Mouse (Mus musculus) myocyte (in vitro differentiated cells): Measurements from ENCODE around the gene Mrpl2. TPM values are rescaled to one million over a fixed set of nuclear protein-coding genes. Genes with fewer than 3 reads are reported as not detected.

Source experiments
- H3K27me3 ChIP-seq: one replicate; pipeline ENCODE4 v1.6.1; 2011; ENCODE audit not compliant: control insufficient read depth, insufficient read depth, insufficient read length
- H3K36me3 ChIP-seq: one replicate; pipeline ENCODE4 v1.6.1; 2011; ENCODE audit not compliant: control insufficient read depth, insufficient read depth
- H3K4me2 ChIP-seq: one replicate; pipeline ENCODE4 v1.6.1; 2011; ENCODE audit warnings: low read depth, control low read depth
- H3K4me3 ChIP-seq: one replicate; pipeline ENCODE4 v1.5.1; 2011; ENCODE audit warnings: mild to moderate bottlenecking, control low read depth, moderate library complexity
- H3K79me2 ChIP-seq: one replicate; pipeline ENCODE4 v1.6.1; 2011; ENCODE audit not compliant: control insufficient read depth, insufficient read depth
- H3ac ChIP-seq: one replicate; pipeline ENCODE4 v1.6.1; 2011; ENCODE audit not compliant: control insufficient read depth, insufficient read length
- CEBPB ChIP-seq: IDR thresholded peaks from 2 replicates; pipeline ENCODE4 v1.6.1; 2011; ENCODE audit warnings: mild to moderate bottlenecking, moderate library complexity; ENCODE audit not compliant: poor library complexity, insufficient read depth, severe bottlenecking
- E2F4 ChIP-seq: IDR thresholded peaks from one replicate; pipeline ENCODE4 v1.6.1; 2011; ENCODE audit warnings: mild to moderate bottlenecking, control low read depth, moderate library complexity; ENCODE audit not compliant: insufficient read depth
- MAX ChIP-seq: IDR thresholded peaks from one replicate; pipeline ENCODE4 v1.6.1; 2011; ENCODE audit warnings: low read depth, mild to moderate bottlenecking, control low read depth
- MYOD1 ChIP-seq, 3 experiments: IDR thresholded peaks; one replicate each; pipeline ENCODE4 v1.6.1; 2011; ENCODE audit warnings: control low read depth in 2 of 3, low read depth in 2 of 3, mild to moderate bottlenecking in 2 of 3, moderate library complexity in 1 of 3; ENCODE audit not compliant: insufficient read length in 2 of 3, control insufficient read depth in 1 of 3
- MYOG ChIP-seq, 3 experiments: IDR thresholded peaks; one replicate each; pipeline ENCODE4 v1.6.1; 2011; ENCODE audit warnings: control low read depth in 2 of 3, low read depth in 2 of 3, mild to moderate bottlenecking in 2 of 3; ENCODE audit not compliant: insufficient read length in 2 of 3, control insufficient read depth in 1 of 3, insufficient read depth in 1 of 3
- POLR2A ChIP-seq: IDR thresholded peaks from one replicate; pipeline ENCODE4 v1.6.1; 2011; ENCODE audit warnings: low read depth, mild to moderate bottlenecking, control low read depth, moderate library complexity; ENCODE audit not compliant: insufficient read length
- POLR2AphosphoS2 ChIP-seq: IDR thresholded peaks from one replicate; pipeline ENCODE4 v1.6.1; 2011; ENCODE audit warnings: low read depth, control low read depth; ENCODE audit not compliant: insufficient read length
- REST ChIP-seq: IDR thresholded peaks from one replicate; pipeline ENCODE4 v1.6.1; 2011; ENCODE audit warnings: mild to moderate bottlenecking, control low read depth, moderate library complexity; ENCODE audit not compliant: insufficient read depth, insufficient read length
- SRF ChIP-seq: IDR thresholded peaks from one replicate; pipeline ENCODE4 v1.6.1; 2011; ENCODE audit warnings: low read depth; ENCODE audit not compliant: control insufficient read depth, insufficient read length
- TCF12 ChIP-seq: IDR thresholded peaks from one replicate; pipeline ENCODE4 v1.6.1; 2011; ENCODE audit warnings: mild to moderate bottlenecking, control low read depth; ENCODE audit not compliant: poor library complexity, insufficient read depth, severe bottlenecking
- TCF3 ChIP-seq: IDR thresholded peaks from one replicate; pipeline ENCODE4 v1.6.1; 2011; ENCODE audit warnings: low read depth, control low read depth; ENCODE audit not compliant: insufficient read length
- USF1 ChIP-seq: IDR thresholded peaks from one replicate; pipeline ENCODE4 v1.6.1; 2011; ENCODE audit warnings: low read depth, mild to moderate bottlenecking, control low read depth, moderate library complexity
- polyA plus RNA-seq: library from polyadenylated mRNA; unstranded; fragments of >200 nt; fragmentation: generic; extraction: Trizol; gene quantifications from one replicate; pipeline ENCODE4 v1.2.1, GENCODE M21; 2012; ENCODE audit warnings: missing spikeins

Gene Mrpl2
- polyA plus RNA-seq, 1 experiment: 248 TPM

GRCm38 (mm10) chr17:46694517-46695063 is 48.6 kb downstream of the Mrpl2 start:
- no peak for TF ChIP-seq TCF12
- TF ChIP-seq SRF: no peak
- no peak for TF ChIP-seq POLR2AphosphoS2
- TF ChIP-seq MYOG (IDR thresholded peaks at IDR 0.05; ENCODE audit: control insufficient read depth in 1 of 3, insufficient read depth in 1 of 3, insufficient read length in 2 of 3, low read depth in 2 of 3): no peak
- TF ChIP-seq REST: no peak
- no peak for TF ChIP-seq MAX
- no peak for TF ChIP-seq MYOD1 (IDR thresholded peaks at IDR 0.05; ENCODE audit: control insufficient read depth in 1 of 3, insufficient read length in 2 of 3, low read depth in 2 of 3)
- no peak for TF ChIP-seq POLR2A
- no peak for TF ChIP-seq TCF3
- no peak for TF ChIP-seq USF1
- no peak for TF ChIP-seq CEBPB
- no peak overlapping the region for H3K4me2 ChIP-seq
- H3K4me3 ChIP-seq: no peak overlapping the region
- H3K27me3 ChIP-seq: no peaks in the 10 kb centered on the region
- H3ac ChIP-seq: no peak overlapping the region
- H3K79me2 ChIP-seq: peaks cover 24% of the 10 kb centered on the region
- no peaks in the 10 kb centered on the region for H3K36me3 ChIP-seq

GRCm38 (mm10) chr17:46698515-46698914 is 52.5 kb downstream of the Mrpl2 start:
- peak overlapping the region; percentile 59 for H3K4me2 ChIP-seq
- no peak overlapping the region for H3K4me3 ChIP-seq
- H3K27me3 ChIP-seq: no peaks in the 10 kb centered on the region
- no peak overlapping the region for H3ac ChIP-seq
- H3K79me2 ChIP-seq: peaks cover 48% of the 10 kb centered on the region
- no peak for TF ChIP-seq TCF3
- no peak for TF ChIP-seq CEBPB
- no peak for TF ChIP-seq POLR2AphosphoS2
- peak in 1 of 3 experiments; percentile 55 for TF ChIP-seq MYOG (IDR thresholded peaks at IDR 0.05; ENCODE audit: control insufficient read depth in 1 of 3, insufficient read depth in 1 of 3, insufficient read length in 2 of 3, low read depth in 2 of 3)
- no peak for TF ChIP-seq E2F4
- no peaks in the 10 kb centered on the region for H3K36me3 ChIP-seq

GRCm38 (mm10) chr17:46699245-46699644 is 53.2 kb downstream of the Mrpl2 start:
- Histone ChIP-seq H3K27me3 (no peaks in the 10 kb centered on the region), H3K36me3 (no peaks in the 10 kb centered on the region), H3K79me2 (peaks cover 55% of the 10 kb centered on the region), H3K4me2 (no peak overlapping the region), H3K4me3 (no peak overlapping the region), H3ac (no peak overlapping the region)
- TF ChIP-seq MAX (no peak), MYOD1 (IDR thresholded peaks at IDR 0.05; ENCODE audit: control insufficient read depth in 1 of 3, insufficient read length in 2 of 3, low read depth in 2 of 3) (no peak), CEBPB (no peak), POLR2A (no peak), REST (no peak), POLR2AphosphoS2 (no peak), SRF (no peak), USF1 (no peak), MYOG (IDR thresholded peaks at IDR 0.05; ENCODE audit: control insufficient read depth in 1 of 3, insufficient read depth in 1 of 3, insufficient read length in 2 of 3, low read depth in 2 of 3) (no peak), E2F4 (no peak), TCF12 (no peak), TCF3 (no peak)

Other genes with a start within 250 kb of the Mrpl2 start
- not detected for gene Crip3, start 217.3 kb upstream of the Mrpl2 start, polyA plus RNA-seq
- gene Slc22a7, start 207.8 kb upstream of the Mrpl2 start, polyA plus RNA-seq: not detected
- not detected for gene Ttbk1, start 158.6 kb upstream of the Mrpl2 start, polyA plus RNA-seq
- 22.6 TPM for gene Dnph1, start 149.5 kb upstream of the Mrpl2 start, polyA plus RNA-seq
- gene Cul9, start 99.8 kb upstream of the Mrpl2 start, polyA plus RNA-seq: 0.43 TPM
- gene Srf, start 90.1 kb upstream of the Mrpl2 start, polyA plus RNA-seq: 51.1 TPM
- gene Ptk7, start 16.7 kb upstream of the Mrpl2 start, polyA plus RNA-seq: 15.6 TPM
- gene Klc4, start 207 bp upstream of the Mrpl2 start, polyA plus RNA-seq: 19.2 TPM
- 44.4 TPM for gene Cul7, start 4.1 kb downstream of the Mrpl2 start, polyA plus RNA-seq
- 45.8 TPM for gene Rrp36, start 28.1 kb downstream of the Mrpl2 start, polyA plus RNA-seq
- 145 TPM for gene Mea1, start 32.6 kb downstream of the Mrpl2 start, polyA plus RNA-seq
- 128 TPM for gene Klhdc3, start 34.7 kb downstream of the Mrpl2 start, polyA plus RNA-seq
- 79.6 TPM for gene Ppp2r5d, start 58.9 kb downstream of the Mrpl2 start, polyA plus RNA-seq
- gene Pex6, start 65.2 kb downstream of the Mrpl2 start, polyA plus RNA-seq: 29.6 TPM
- 0.11 TPM for gene Gnmt, start 82.9 kb downstream of the Mrpl2 start, polyA plus RNA-seq
- 35.8 TPM for gene Cnpy3, start 106.0 kb downstream of the Mrpl2 start, polyA plus RNA-seq
- 0.06 TPM for gene Ptcra, start 117.5 kb downstream of the Mrpl2 start, polyA plus RNA-seq
- 63.8 TPM for gene 2310039H08Rik, start 126.4 kb downstream of the Mrpl2 start, polyA plus RNA-seq
- 74.3 TPM for gene Rpl7l1, start 136.4 kb downstream of the Mrpl2 start, polyA plus RNA-seq
- gene Bicral, start 212.3 kb downstream of the Mrpl2 start, polyA plus RNA-seq: 5.1 TPM
- gene Tbcc, start 244.5 kb downstream of the Mrpl2 start, polyA plus RNA-seq: 46.1 TPM